ENCODE assay signal across 21 mouse cellular contexts in genomic region chr1:74073791-74074190, GRCm38 (mm10). TPM values are rescaled to one million over a fixed set of nuclear protein-coding genes. Genes with fewer than 3 reads are reported as not detected.
A peak's percentile ranks its signal among the peaks of the same experiment; 100 is the strongest.
DNase-seq lines count a peak whose midpoint lies in the region; ATAC-seq and TF ChIP-seq lines count a peak whose summit lies in the region.
"Had no signal": no experiment of that assay in that cellular context is flagged by ENCODE, and none has a peak within 500 bp of the region (broad histone marks: within the 10 kb centered on the region; RNA-seq: fewer than 3 reads in every experiment).

No protein-coding gene starts in this region.

- no peak overlapping the region for H3K4me2 ChIP-seq in heart, postnatal 0 days (ENCODE audit: low read depth, low read length)
- H3K4me2 ChIP-seq: embryonic facial prominence, embryonic 13.5 days; forebrain, embryonic 12.5 days; hindbrain, embryonic 15.5 days had no signal

- no peak for ATAC-seq in heart, postnatal 0 days (ENCODE audit: insufficient read depth, low read depth)
- ATAC-seq: forebrain, embryonic 16.5 days; inflammation-experienced regulatory T-cells, adult 6 months had no signal

- 64% methylated on average over 6 of the region's 6 CpGs for WGBS in heart, postnatal 0 days
- 58% methylated on average over 6 of the region's 6 CpGs for WGBS in kidney, adult 2 months

- H3K9me3 ChIP-seq in heart, postnatal 0 days (replicated peaks; ENCODE audit: control insufficient read depth, low read length) = no peaks in the 10 kb centered on the region
- H3K9me3 ChIP-seq: embryonic facial prominence, embryonic 13.5 days; forebrain, embryonic 12.5 days; hindbrain, embryonic 15.5 days had no signal

- no peak overlapping the region for H3K9ac ChIP-seq in heart, postnatal 0 days (replicated peaks; ENCODE audit: low read depth, low read length)
- H3K9ac ChIP-seq: embryonic facial prominence, embryonic 13.5 days; forebrain, embryonic 12.5 days; hindbrain, embryonic 15.5 days had no signal

- TF ChIP-seq EP300 in heart, postnatal 0 days (IDR thresholded peaks at IDR 0.05; ENCODE audit: low read depth) = no peak

- no peaks in the 10 kb centered on the region for H3K27me3 ChIP-seq in heart, postnatal 0 days (ENCODE audit: control insufficient read depth, insufficient read depth, low read length)
- H3K27me3 ChIP-seq in kidney, adult 2 months (replicated peaks; ENCODE audit: control insufficient read depth, insufficient read depth, low read length) = no peaks in the 10 kb centered on the region
- H3K27me3 ChIP-seq: embryonic facial prominence, embryonic 13.5 days had no signal

- no peak overlapping the region for H3K4me3 ChIP-seq in heart, postnatal 0 days (ENCODE audit: low read depth, low read length)
- H3K4me3 ChIP-seq in kidney, adult 2 months (ENCODE audit: insufficient read depth, low read depth, low read length) = no peak overlapping the region
- H3K4me3 ChIP-seq: embryonic facial prominence, embryonic 13.5 days; forebrain, embryonic 12.5 days; hindbrain, embryonic 15.5 days had no signal

- DNase-seq in heart, adult 11 months = peak; percentile 94
- DNase-seq in heart, postnatal 10 days = no peak
- DNase-seq in heart, postnatal 0 days (ENCODE audit: low spot score) = no peak
- DNase-seq in heart, adult 8-10 months (ENCODE audit: low spot score) = no peak
- DNase-seq in kidney, adult 2 months = no peak
- DNase-seq in kidney, adult 11 months = no peak
- DNase-seq in embryo, embryonic 10 days (ENCODE audit: low spot score) = no peak
- DNase-seq: adrenal gland, postnatal 10 days; cerebellum, adult 11-12 months; cerebellum, adult 9-10 months; cerebellum, postnatal 25 days; gastrocnemius, postnatal 14 days; heart, postnatal 4 days; kidney, adult 8-10 months had no signal

- intact Hi-C loops in heart, postnatal 10 days (cut with DNase I) = no loop called here

- H3K36me3 ChIP-seq in heart, postnatal 0 days (replicated peaks; ENCODE audit: control insufficient read depth, insufficient read depth, low read length) = no peaks in the 10 kb centered on the region
- H3K36me3 ChIP-seq in kidney, adult 2 months (ENCODE audit: control insufficient read depth, insufficient read depth, low read length) = no peaks in the 10 kb centered on the region
- H3K36me3 ChIP-seq: forebrain, embryonic 12.5 days; hindbrain, embryonic 15.5 days had no signal

- peaks cover 13% of the 10 kb centered on the region for H3K4me1 ChIP-seq in heart, postnatal 0 days (ENCODE audit: control insufficient read depth, insufficient read depth)
- H3K4me1 ChIP-seq in kidney, adult 2 months (ENCODE audit: control insufficient read depth, insufficient read depth, low read length) = peaks cover 48% of the 10 kb centered on the region

- no peak for TF ChIP-seq POLR2A in kidney, adult 2 months (IDR thresholded peaks at IDR 0.05; ENCODE audit: low read depth, low read length)

- no peak for TF ChIP-seq CTCF in heart, postnatal 0 days (IDR thresholded peaks at IDR 0.05; ENCODE audit: low read depth)
- TF ChIP-seq CTCF in kidney, adult 2 months (conservative IDR thresholded peaks at IDR 0.05; ENCODE audit: insufficient read depth, insufficient read length, low read depth, low read length) = no peak

- H3K27ac ChIP-seq in heart, postnatal 0 days (ENCODE audit: low read depth) = 0 out of 2 replicates have a peak overlapping the region, but pooled peaks have one; percentile 39
- peak overlapping the region; percentile 3; the same call in 1 of the 2 replicates for H3K27ac ChIP-seq in kidney, adult 2 months (ENCODE audit: insufficient read depth, low read depth, low read length)
- H3K27ac ChIP-seq: embryonic facial prominence, embryonic 13.5 days; forebrain, embryonic 12.5 days; hindbrain, embryonic 15.5 days had no signal

RNA-seq across cellular contexts. Expression of gene Tns1, which starts 50.5 kb away (rescaled TPM):
- 100 to 1,000 TPM; 532 to 688 TPM for total RNA-seq in heart, postnatal 10 days (2021)
- total RNA-seq in heart, postnatal 0 days (2014; rRNA removed; ENCODE audit: low replicate concordance) = 458 and 512 TPM in 2 replicates
- polyA plus RNA-seq in heart, postnatal 0 days (2015; fragmentation: Nextera tagmentation; extraction: Ambion mirVana) = 108 and 125 TPM in 2 replicates
- total RNA-seq in heart, adult 8-10 months (2022) = 100 to 1,000 TPM; 733 to 828 (median 798) TPM
- polyA plus RNA-seq in kidney, adult 2 months (2012; rRNA removed) = 400 and 465 TPM in 2 replicates
- total RNA-seq: MEL had no signal

RNA-seq across cellular contexts. Expression of gene Rufy4, which starts 51.5 kb away (rescaled TPM):
- 1 to 10 TPM; 1.2 to 1.5 TPM for total RNA-seq in heart, postnatal 10 days (2021)
- 0.58 TPM in 1 of 2 replicates, not detected in the other for total RNA-seq in heart, postnatal 0 days (2014; rRNA removed; ENCODE audit: low replicate concordance)
- polyA plus RNA-seq in heart, postnatal 0 days (2015; fragmentation: Nextera tagmentation; extraction: Ambion mirVana) = 0.37 and 0.52 TPM in 2 replicates
- total RNA-seq in heart, adult 8-10 months (2022) = 1 to 10 TPM in 3 of 4 experiments, under 1 TPM in 1; 0.52 to 1.8 (median 1.3) TPM
- polyA plus RNA-seq in kidney, adult 2 months (2012; rRNA removed) = 2.4 and 3.3 TPM in 2 replicates
- polyA plus RNA-seq: cortical plate, adult 2 months; inflammation-experienced regulatory T-cells, adult 6 months had no signal
